Mouse (Mus musculus): Measurements from ENCODE around the gene Snd1.

Snd1 gene

DNA sequence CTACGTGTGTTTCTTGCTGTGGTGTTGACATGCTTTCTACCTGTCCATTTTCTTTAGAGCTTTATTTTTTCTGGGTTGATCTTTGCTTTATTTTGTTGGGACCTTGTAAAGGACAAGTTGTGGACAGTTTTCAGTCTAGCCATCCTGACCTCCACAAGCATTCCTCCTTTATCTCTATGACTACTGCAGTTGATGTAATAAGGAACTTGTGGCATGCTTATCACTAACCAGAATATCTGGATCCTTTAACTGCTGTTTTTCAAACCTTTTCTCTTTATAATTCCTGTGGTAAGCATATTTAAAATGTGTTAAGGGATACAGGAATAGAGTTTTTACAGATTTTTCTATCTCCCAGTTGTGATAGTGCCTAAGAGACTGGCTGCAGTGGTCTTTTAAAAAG lies 204.0 kb downstream of the Snd1 start:
- TF ChIP-seq NANOG (IDR thresholded peaks at IDR 0.05; ENCODE audit: borderline replicate concordance, low read length) = no peak
- TF ChIP-seq CTCF (conservative IDR thresholded peaks at IDR 0.05; ENCODE audit: low read length) = no peak
- no peak for TF ChIP-seq POU5F1 (IDR thresholded peaks at IDR 0.05; ENCODE audit: borderline replicate concordance, low read length)
- no peaks in the 10 kb centered on the region for H3K27me3 ChIP-seq (ENCODE audit: insufficient read depth, low read length)
- no peak overlapping the region for H3K4me3 ChIP-seq (replicated peaks; ENCODE audit: low read length)
- H3K36me3 ChIP-seq (ENCODE audit: insufficient read depth, low read length) = peaks cover 6% of the 10 kb centered on the region; the same call in 1 of the 2 replicates
- H3K9me3 ChIP-seq (ENCODE audit: low read length) = no peaks in the 10 kb centered on the region
- no peaks in the 10 kb centered on the region for H3K4me1 ChIP-seq (replicated peaks; ENCODE audit: low read depth, low read length)

GRCm38 (mm10) chr6:28680537-28680936 lies 205.6 kb downstream of the Snd1 start:
- H3K4me3 ChIP-seq (replicated peaks; ENCODE audit: low read length) = no peak overlapping the region
- TF ChIP-seq CTCF (conservative IDR thresholded peaks at IDR 0.05; ENCODE audit: low read length) = no peak
- TF ChIP-seq NANOG (IDR thresholded peaks at IDR 0.05; ENCODE audit: borderline replicate concordance, low read length) = no peak
- no peak for TF ChIP-seq POU5F1 (IDR thresholded peaks at IDR 0.05; ENCODE audit: borderline replicate concordance, low read length)
- H3K4me1 ChIP-seq (replicated peaks; ENCODE audit: low read depth, low read length) = no peaks in the 10 kb centered on the region
- no peaks in the 10 kb centered on the region for H3K9me3 ChIP-seq (ENCODE audit: low read length)
- no peaks in the 10 kb centered on the region for H3K27me3 ChIP-seq (ENCODE audit: insufficient read depth, low read length)
- peaks cover 6% of the 10 kb centered on the region; the same call in 1 of the 2 replicates for H3K36me3 ChIP-seq (ENCODE audit: insufficient read depth, low read length)

DNA sequence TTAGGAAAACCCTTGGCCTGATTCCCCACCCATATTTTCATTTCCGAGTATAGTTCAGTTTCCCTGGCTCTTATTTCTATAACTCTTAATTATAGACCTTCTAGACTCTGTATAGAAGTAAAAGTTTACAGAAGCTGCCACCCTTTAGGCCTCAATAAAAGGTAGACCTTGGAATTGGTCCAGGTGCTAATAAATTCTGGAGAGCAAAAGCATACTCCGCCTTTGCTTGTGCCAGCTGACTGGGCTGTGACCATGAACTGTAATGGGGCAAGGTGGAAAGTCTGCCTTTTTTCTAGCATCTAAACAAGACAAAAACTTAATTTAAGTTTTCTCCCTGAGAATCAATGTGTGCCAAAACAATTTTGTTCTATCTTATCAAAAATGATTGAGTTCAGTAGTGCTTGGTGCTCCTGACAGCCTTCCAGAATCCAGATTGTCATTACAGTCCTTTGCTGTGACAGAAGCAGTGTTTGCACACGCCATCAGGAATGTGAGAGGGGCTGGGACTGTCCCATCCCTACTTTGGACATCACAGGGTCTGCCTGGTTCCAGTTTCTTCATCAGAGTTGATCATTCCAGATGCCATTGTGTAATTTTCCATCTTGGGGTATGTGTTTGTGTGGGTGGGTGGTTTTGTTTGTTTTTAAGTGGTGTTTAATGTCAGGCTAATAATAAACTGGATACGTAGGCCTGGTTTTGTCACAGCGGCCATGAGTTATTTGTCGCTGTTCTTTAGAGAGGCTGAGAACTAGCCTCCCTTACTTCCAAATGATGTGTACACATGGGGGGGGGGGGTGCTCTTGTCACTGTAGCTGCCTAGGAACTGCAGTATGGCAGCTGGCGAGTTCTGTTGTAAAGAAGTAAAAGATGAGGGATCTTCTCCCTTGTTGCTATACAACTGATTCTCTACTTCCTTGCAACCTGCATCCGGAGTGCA lies 206.8 kb downstream of the Snd1 start:
- Histone ChIP-seq H3K4me3 (replicated peaks; ENCODE audit: low read length) (no peak overlapping the region), H3K4me1 (replicated peaks; ENCODE audit: low read depth, low read length) (no peaks in the 10 kb centered on the region), H3K9me3 (ENCODE audit: low read length) (no peaks in the 10 kb centered on the region), H3K27me3 (ENCODE audit: insufficient read depth, low read length) (no peaks in the 10 kb centered on the region), H3K36me3 (ENCODE audit: insufficient read depth, low read length) (peaks cover 6% of the 10 kb centered on the region; the same call in 1 of the 2 replicates)
- TF ChIP-seq POU5F1 (IDR thresholded peaks at IDR 0.05; ENCODE audit: borderline replicate concordance, low read length) (no peak), NANOG (IDR thresholded peaks at IDR 0.05; ENCODE audit: borderline replicate concordance, low read length) (no peak), CTCF (conservative IDR thresholded peaks at IDR 0.05; ENCODE audit: low read length) (no peak)

DNA sequence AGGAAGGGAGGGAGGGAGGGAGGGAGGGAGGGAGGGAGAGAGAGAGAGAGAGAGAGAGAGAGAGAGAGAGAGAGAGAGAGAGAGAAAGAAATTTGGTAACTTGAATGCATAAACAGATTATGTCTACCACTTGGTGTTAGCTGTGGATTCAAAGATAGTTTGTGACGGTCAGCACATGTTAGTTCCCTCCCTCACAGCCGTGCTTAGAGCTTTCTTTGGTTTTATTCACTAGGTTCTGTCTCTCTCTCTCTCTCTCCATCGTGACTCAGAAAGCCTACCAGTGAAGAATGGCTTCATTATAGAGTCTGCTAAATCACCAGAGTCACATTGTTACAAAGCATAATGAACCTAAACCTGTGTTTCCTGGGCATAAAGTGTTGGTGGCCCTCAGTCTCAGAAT lies 210.1 kb downstream of the Snd1 start:
- Histone ChIP-seq H3K4me1 (replicated peaks; ENCODE audit: low read depth, low read length) (no peaks in the 10 kb centered on the region), H3K4me3 (replicated peaks; ENCODE audit: low read length) (no peak overlapping the region), H3K36me3 (ENCODE audit: insufficient read depth, low read length) (no peaks in the 10 kb centered on the region), H3K27me3 (ENCODE audit: insufficient read depth, low read length) (no peaks in the 10 kb centered on the region), H3K9me3 (ENCODE audit: low read length) (no peaks in the 10 kb centered on the region)
- TF ChIP-seq CTCF (conservative IDR thresholded peaks at IDR 0.05; ENCODE audit: low read length) (no peak), POU5F1 (IDR thresholded peaks at IDR 0.05; ENCODE audit: borderline replicate concordance, low read length) (no peak), NANOG (IDR thresholded peaks at IDR 0.05; ENCODE audit: borderline replicate concordance, low read length) (no peak)

DNA sequence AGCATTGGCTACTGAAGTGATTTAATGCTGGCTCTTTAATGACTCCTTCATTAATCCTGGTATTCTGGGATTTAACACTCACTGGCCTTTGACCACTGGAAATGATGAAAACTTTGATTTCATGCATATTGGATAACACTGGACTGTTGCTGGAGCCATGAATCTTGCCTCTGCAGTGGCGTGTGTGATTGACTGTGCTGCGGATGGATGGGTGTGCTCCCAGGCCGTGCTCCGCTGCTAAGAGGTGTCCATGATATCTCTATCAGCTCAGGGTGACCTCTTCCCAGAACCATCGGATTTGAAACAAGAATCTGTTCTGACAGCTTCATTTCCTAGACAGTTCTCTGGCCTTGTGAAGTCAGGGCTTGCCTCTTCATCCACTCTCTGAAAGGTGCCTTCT lies 210.8 kb downstream of the Snd1 start:
- no peak for TF ChIP-seq NANOG (IDR thresholded peaks at IDR 0.05; ENCODE audit: borderline replicate concordance, low read length)
- TF ChIP-seq CTCF (conservative IDR thresholded peaks at IDR 0.05; ENCODE audit: low read length) = no peak
- TF ChIP-seq POU5F1 (IDR thresholded peaks at IDR 0.05; ENCODE audit: borderline replicate concordance, low read length) = no peak
- H3K4me1 ChIP-seq (replicated peaks; ENCODE audit: low read depth, low read length) = no peaks in the 10 kb centered on the region
- no peaks in the 10 kb centered on the region for H3K27me3 ChIP-seq (ENCODE audit: insufficient read depth, low read length)
- H3K4me3 ChIP-seq (replicated peaks; ENCODE audit: low read length) = no peak overlapping the region
- no peaks in the 10 kb centered on the region for H3K9me3 ChIP-seq (ENCODE audit: low read length)
- no peaks in the 10 kb centered on the region for H3K36me3 ChIP-seq (ENCODE audit: insufficient read depth, low read length)

DNA sequence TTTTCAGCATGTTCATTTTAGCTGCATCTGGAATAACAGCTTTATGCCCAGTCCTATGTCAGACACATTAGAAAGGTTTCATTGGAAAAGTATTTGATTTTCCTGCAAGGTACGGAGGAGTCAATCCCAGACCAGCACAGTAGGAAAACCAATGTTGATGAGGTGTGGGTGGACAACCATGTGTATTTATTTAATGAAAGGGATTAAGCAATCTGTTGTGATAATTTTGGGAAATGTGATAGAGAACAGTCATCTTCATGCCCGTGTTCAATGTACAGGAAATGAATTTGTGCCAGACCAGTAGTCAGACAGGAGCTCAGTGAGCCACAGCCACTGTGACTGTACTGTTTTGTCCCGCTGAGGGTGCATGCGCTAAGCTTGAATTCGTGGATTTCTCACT lies 212.8 kb downstream of the Snd1 start:
- Histone ChIP-seq H3K36me3 (ENCODE audit: insufficient read depth, low read length) (no peaks in the 10 kb centered on the region), H3K4me3 (replicated peaks; ENCODE audit: low read length) (no peak overlapping the region), H3K27me3 (ENCODE audit: insufficient read depth, low read length) (no peaks in the 10 kb centered on the region), H3K9me3 (ENCODE audit: low read length) (no peaks in the 10 kb centered on the region), H3K4me1 (replicated peaks; ENCODE audit: low read depth, low read length) (no peaks in the 10 kb centered on the region)
- TF ChIP-seq POU5F1 (IDR thresholded peaks at IDR 0.05; ENCODE audit: borderline replicate concordance, low read length) (no peak), CTCF (conservative IDR thresholded peaks at IDR 0.05; ENCODE audit: low read length) (no peak), NANOG (IDR thresholded peaks at IDR 0.05; ENCODE audit: borderline replicate concordance, low read length) (no peak)

- Histone ChIP-seq H3K4me1 (replicated peaks; ENCODE audit: low read depth, low read length) (0 out of 2 replicates have a peak, but pooled peaks cover 5% of the 10 kb centered on the region), H3K27me3 (ENCODE audit: insufficient read depth, low read length) (no peaks in the 10 kb centered on the region), H3K9me3 (ENCODE audit: low read length) (no peaks in the 10 kb centered on the region), H3K4me3 (replicated peaks; ENCODE audit: low read length) (no peak overlapping the region), H3K36me3 (ENCODE audit: insufficient read depth, low read length) (peaks cover 15% of the 10 kb centered on the region)
- no peak for TF ChIP-seq CTCF (conservative IDR thresholded peaks at IDR 0.05; ENCODE audit: low read length)
- no peak for TF ChIP-seq NANOG (IDR thresholded peaks at IDR 0.05; ENCODE audit: borderline replicate concordance, low read length)
- no peak for TF ChIP-seq POU5F1 (IDR thresholded peaks at IDR 0.05; ENCODE audit: borderline replicate concordance, low read length)
Observed at GRCm38 (mm10) chr6:28692659-28693058, 217.7 kb downstream of the Snd1 start.

DNA sequence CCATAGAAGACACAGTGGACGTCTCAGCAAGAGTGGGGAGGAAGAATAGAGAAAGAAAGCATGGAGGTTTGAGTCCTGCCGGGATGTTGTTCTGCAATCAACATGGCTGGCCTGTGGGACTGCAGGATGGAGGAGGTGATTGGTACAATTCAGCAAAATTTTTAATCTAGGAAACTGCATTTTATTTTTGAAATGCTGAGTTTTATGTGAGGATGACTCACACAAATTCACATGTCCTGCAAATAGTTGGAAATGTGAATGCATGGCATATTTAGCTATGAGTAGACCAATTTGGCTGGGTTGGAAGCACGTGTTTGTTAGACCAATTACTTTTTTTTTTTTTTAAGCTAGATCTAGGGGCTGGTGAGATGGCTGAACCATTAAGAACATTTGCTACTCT lies 222.3 kb downstream of the Snd1 start:
- Histone ChIP-seq H3K4me1 (replicated peaks; ENCODE audit: low read depth, low read length) (peaks cover 5% of the 10 kb centered on the region; the same call in 1 of the 2 replicates), H3K9me3 (ENCODE audit: low read length) (no peaks in the 10 kb centered on the region), H3K36me3 (ENCODE audit: insufficient read depth, low read length) (peaks cover 20% of the 10 kb centered on the region), H3K4me3 (replicated peaks; ENCODE audit: low read length) (no peak overlapping the region), H3K27me3 (ENCODE audit: insufficient read depth, low read length) (no peaks in the 10 kb centered on the region)
- TF ChIP-seq CTCF (conservative IDR thresholded peaks at IDR 0.05; ENCODE audit: low read length) (no peak), NANOG (IDR thresholded peaks at IDR 0.05; ENCODE audit: borderline replicate concordance, low read length) (no peak), POU5F1 (IDR thresholded peaks at IDR 0.05; ENCODE audit: borderline replicate concordance, low read length) (no peak)

All from E14TG2a.4 (cell line).